Mouse (Mus musculus): ENCODE results near the gene Ptcd1. TPM values are rescaled to one million over a fixed set of nuclear protein-coding genes. Genes with fewer than 3 reads are reported as not detected.
"Not testable (repeated sequence)": the region's sequence is repeated elsewhere in the genome, so short reads cannot be mapped to it uniquely, and the experiment has no call there.

The Ptcd1 gene
- polyA plus RNA-seq, 1 experiment from 2014 or later, result 8.6 TPM

DNA sequence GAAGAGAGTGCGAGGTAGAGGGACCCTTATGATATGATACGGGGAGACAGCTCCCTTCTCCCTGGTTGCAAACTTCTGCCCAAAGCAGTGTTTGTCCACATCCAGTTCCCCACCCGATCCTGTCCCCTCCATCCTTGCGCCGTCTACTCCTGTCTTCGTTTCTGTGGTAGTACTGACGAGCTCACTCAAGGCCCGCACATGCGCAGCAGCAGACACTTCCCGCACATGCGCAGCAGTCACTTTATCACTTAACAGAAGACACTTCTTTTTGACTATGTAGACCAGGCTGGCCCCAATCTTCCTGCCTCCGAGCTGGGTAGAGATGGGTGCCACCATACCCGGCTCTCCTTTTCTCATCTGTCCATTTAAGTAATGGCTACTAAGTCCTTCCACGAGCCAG, 5.5 kb downstream of the Ptcd1 start:
- no peaks in the 10 kb centered on the region for H3K27me3 ChIP-seq
- H3K9me3 ChIP-seq (replicated peaks), result no peaks in the 10 kb centered on the region
- no peak overlapping the region for H3K4me2 ChIP-seq
- WGBS (ENCODE audit: insufficient replicate concordance), result 89% methylated on average over 14 of the region's 14 CpGs
- ATAC-seq (ENCODE audit: low read depth), result no peak
- H3K36me3 ChIP-seq, result peaks cover 78% of the 10 kb centered on the region
- H3K9ac ChIP-seq, result no peak overlapping the region
- H3K27ac ChIP-seq, result no peak overlapping the region
- DNase-seq, result no peak
- H3K4me3 ChIP-seq (replicated peaks), result no peak overlapping the region
- peaks cover 18% of the 10 kb centered on the region for H3K4me1 ChIP-seq (replicated peaks)

- Histone ChIP-seq H3K9ac (peak overlapping the region; percentile 17; the same call in 1 of the 2 replicates), H3K4me2 (peak overlapping the region; percentile 24; the same call in 1 of the 2 replicates), H3K27ac (peak overlapping the region; percentile 75), H3K27me3 (no peaks in the 10 kb centered on the region), H3K9me3 (replicated peaks) (no peaks in the 10 kb centered on the region), H3K4me3 (replicated peaks) (no peak overlapping the region), H3K36me3 (peaks cover 90% of the 10 kb centered on the region), H3K4me1 (replicated peaks) (peaks cover 46% of the 10 kb centered on the region)
- DNase-seq, result peak; percentile 40
- ATAC-seq (ENCODE audit: low read depth), result peak; percentile 60
- WGBS (ENCODE audit: insufficient replicate concordance), result 46% methylated on average over 5 of the region's 5 CpGs
Observed at GRCm38 (mm10) chr5:145152690-145153089, 14.2 kb downstream of the Ptcd1 start.

- Histone ChIP-seq H3K27me3 (no peaks in the 10 kb centered on the region), H3K36me3 (peaks cover 100% of the 10 kb centered on the region), H3K4me1 (replicated peaks) (peaks cover 46% of the 10 kb centered on the region), H3K9ac (no peak overlapping the region), H3K4me2 (no peak overlapping the region), H3K4me3 (replicated peaks) (no peak overlapping the region), H3K9me3 (replicated peaks) (no peaks in the 10 kb centered on the region), H3K27ac (peak overlapping the region; percentile 69)
- 36% methylated on average over 6 of the region's 6 CpGs for WGBS (ENCODE audit: insufficient replicate concordance)
- ATAC-seq (ENCODE audit: low read depth) (peak; percentile 65), DNase-seq (peak; percentile 29)
Observed at GRCm38 (mm10) chr5:145149294-145149693, 17.6 kb downstream of the Ptcd1 start.

DNA sequence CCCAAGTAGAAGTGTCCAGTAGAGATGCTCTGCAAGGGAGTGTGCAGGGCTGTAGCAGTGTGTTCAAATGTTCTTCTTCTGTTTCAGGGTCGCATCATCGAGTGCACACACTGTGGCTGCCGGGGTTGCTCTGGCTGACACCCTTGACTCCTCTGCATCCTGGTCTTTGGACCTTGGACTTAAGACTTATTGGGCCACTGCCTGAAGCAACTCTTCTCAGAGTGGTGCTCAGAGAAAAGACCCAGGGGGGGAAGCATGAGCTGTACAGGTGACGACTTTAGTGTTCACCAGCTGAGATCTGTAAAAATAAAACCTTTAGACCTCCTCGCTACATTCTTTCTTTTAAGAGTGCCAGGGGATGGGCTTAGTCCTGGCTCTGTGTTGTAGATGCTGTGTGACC, 19.2 kb downstream of the Ptcd1 start:
- H3K9ac ChIP-seq, result no peak overlapping the region
- H3K4me2 ChIP-seq, result no peak overlapping the region
- H3K4me1 ChIP-seq (replicated peaks), result peaks cover 42% of the 10 kb centered on the region
- H3K27ac ChIP-seq, result no peak overlapping the region
- H3K36me3 ChIP-seq, result peaks cover 100% of the 10 kb centered on the region
- ATAC-seq (ENCODE audit: low read depth) (no peak), DNase-seq (no peak)
- H3K4me3 ChIP-seq (replicated peaks), result no peak overlapping the region
- 84% methylated on average over 5 of the region's 5 CpGs for WGBS (ENCODE audit: insufficient replicate concordance)
- no peaks in the 10 kb centered on the region for H3K9me3 ChIP-seq (replicated peaks)
- H3K27me3 ChIP-seq, result no peaks in the 10 kb centered on the region

GRCm38 (mm10) chr5:145140611-145141010, 26.3 kb downstream of the Ptcd1 start:
- Histone ChIP-seq H3K9ac (peak overlapping the region; percentile 95), H3K27me3 (no peaks in the 10 kb centered on the region), H3K27ac (peak overlapping the region; percentile 95), H3K9me3 (replicated peaks) (no peaks in the 10 kb centered on the region), H3K4me3 (replicated peaks) (peak overlapping the region; percentile 96), H3K4me2 (peak overlapping the region; percentile 93), H3K36me3 (peaks cover 59% of the 10 kb centered on the region), H3K4me1 (replicated peaks) (peaks cover 52% of the 10 kb centered on the region)
- peak; percentile 24 for DNase-seq
- WGBS (ENCODE audit: insufficient replicate concordance), result under 1% methylated on average over 18 of the region's 18 CpGs
- peak; percentile 50 for ATAC-seq (ENCODE audit: low read depth)

DNA sequence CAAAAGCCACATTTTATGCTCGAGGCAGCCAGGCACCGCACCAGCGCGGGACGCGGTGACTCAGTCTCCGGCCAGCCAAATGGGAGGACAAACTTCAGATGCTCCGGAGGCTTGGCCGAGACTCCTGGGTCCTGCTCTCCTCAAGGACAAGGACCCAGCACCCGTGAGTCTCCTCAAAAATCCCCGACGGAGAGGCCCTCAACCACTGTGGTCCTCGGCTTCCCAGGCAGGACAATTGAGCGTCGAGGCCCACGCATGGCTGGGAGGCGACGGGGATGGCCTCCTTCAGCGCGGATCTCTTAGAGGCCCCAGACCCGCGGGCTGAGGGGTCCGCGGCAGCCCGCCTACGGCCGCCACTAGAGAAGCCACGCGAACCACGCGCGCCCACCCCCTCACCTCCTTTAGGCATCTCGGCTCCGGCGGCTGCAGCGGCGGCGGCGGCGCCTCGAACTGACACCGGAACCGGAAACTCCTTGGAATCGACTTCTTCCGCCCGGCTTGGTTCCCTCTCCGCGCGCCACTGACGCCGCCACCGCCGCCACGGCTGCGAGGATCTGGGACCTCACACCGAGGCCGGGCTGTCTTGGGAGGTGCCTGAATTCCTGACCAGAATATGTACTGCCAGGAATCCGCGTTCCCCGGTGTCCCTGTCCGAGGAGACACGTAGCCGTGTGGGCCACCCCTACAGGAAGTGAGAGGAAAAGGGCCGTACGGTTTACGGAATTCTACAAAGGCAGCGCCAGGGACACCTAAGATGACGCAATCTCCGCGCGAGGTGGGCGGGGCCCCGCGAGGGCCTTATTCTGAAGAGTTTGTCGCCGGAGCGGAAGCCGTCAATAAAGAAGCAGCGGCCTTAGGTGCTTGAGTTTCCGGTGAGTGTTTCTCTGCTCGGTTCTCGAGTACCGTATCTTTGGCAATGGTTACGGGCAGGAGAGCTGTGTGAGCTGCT, 27.1 kb downstream of the Ptcd1 start, which contains the start of the genes Pdap1 and Bud31:
Gene Pdap1 (minus strand): TSS at position 668 of the 949 bp plus-strand sequence.
Gene Bud31 (plus strand): TSS at position 792 of the 949 bp plus-strand sequence.
- Histone ChIP-seq H3K4me3 (replicated peaks) (peak within 1 kb of the TSS; percentile 96), H3K36me3 (peaks cover 59% of the 10 kb centered on the region), H3K9ac (peak within 1 kb of the TSS; percentile 95), H3K9me3 (replicated peaks) (no peaks in the 10 kb centered on the region), H3K27ac (peak within 1 kb of the TSS; percentile 95), H3K4me2 (peak within 1 kb of the TSS; percentile 93), H3K4me1 (replicated peaks) (peaks cover 52% of the 10 kb centered on the region), H3K27me3 (no peaks in the 10 kb centered on the region)
- under 1% methylated on average over 84 of the region's 84 CpGs for WGBS (ENCODE audit: insufficient replicate concordance)
- DNase-seq, result peak; percentile 91
- ATAC-seq (ENCODE audit: low read depth), result peak; percentile 88

- Histone ChIP-seq H3K27me3 (no peaks in the 10 kb centered on the region), H3K36me3 (peaks cover 59% of the 10 kb centered on the region), H3K9ac (peak overlapping the region; percentile 95), H3K4me1 (replicated peaks) (peaks cover 52% of the 10 kb centered on the region), H3K27ac (peak overlapping the region; percentile 95; the same call in 1 of the 2 replicates), H3K4me2 (peak overlapping the region; percentile 93), H3K9me3 (replicated peaks) (no peaks in the 10 kb centered on the region), H3K4me3 (replicated peaks) (peak overlapping the region; percentile 96)
- 12% methylated on average over 6 of the region's 6 CpGs for WGBS (ENCODE audit: insufficient replicate concordance)
- DNase-seq, result no peak
- ATAC-seq (ENCODE audit: low read depth), result no peak
Observed at GRCm38 (mm10) chr5:145138836-145139235, 28.1 kb downstream of the Ptcd1 start.

DNA sequence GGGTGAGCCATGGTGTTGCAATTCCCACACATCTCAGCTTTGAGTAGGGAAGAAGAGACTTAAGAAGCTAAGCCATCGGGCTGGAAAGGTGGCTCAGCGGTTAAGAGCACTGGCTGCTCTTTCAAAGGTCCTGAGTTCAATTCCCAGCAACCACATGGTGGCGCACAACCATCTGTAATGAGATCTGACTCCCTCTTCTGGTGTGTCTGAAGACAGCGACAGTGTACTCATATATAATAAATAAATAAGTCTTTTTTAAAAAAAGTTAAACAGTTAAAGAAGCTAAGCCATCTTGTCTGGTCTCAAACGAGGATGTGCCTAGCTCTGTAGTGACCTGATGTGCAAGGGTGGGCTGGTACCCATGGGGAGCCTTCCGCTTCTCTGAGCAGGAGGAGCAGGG, 33.6 kb downstream of the Ptcd1 start:
- not testable (repeated sequence) for ATAC-seq (ENCODE audit: low read depth); H3K4me3 ChIP-seq (replicated peaks); H3K9ac ChIP-seq; H3K27ac ChIP-seq; H3K4me2 ChIP-seq; H3K9me3 ChIP-seq (replicated peaks); H3K27me3 ChIP-seq; DNase-seq
- Histone ChIP-seq H3K4me1 (replicated peaks) (peaks cover 24% of the 10 kb centered on the region), H3K36me3 (peaks cover 89% of the 10 kb centered on the region)
- WGBS (ENCODE audit: insufficient replicate concordance), result 83% methylated on average over 6 of the region's 6 CpGs

- Histone ChIP-seq H3K9me3 (replicated peaks) (no peaks in the 10 kb centered on the region), H3K4me2 (no peak overlapping the region), H3K4me1 (replicated peaks) (peaks cover 7% of the 10 kb centered on the region; the same call in 1 of the 2 replicates), H3K36me3 (peaks cover 98% of the 10 kb centered on the region), H3K27me3 (no peaks in the 10 kb centered on the region), H3K9ac (no peak overlapping the region), H3K27ac (no peak overlapping the region), H3K4me3 (replicated peaks) (no peak overlapping the region)
- DNase-seq (no peak), ATAC-seq (ENCODE audit: low read depth) (no peak)
- 81% methylated on average over 3 of the region's 3 CpGs for WGBS (ENCODE audit: insufficient replicate concordance)
Observed at GRCm38 (mm10) chr5:145130995-145131394, 35.9 kb downstream of the Ptcd1 start.

GRCm38 (mm10) chr5:145130191-145130590, 36.7 kb downstream of the Ptcd1 start:
- 78% methylated on average over 11 of the region's 11 CpGs for WGBS (ENCODE audit: insufficient replicate concordance)
- DNase-seq, result no peak

DNA sequence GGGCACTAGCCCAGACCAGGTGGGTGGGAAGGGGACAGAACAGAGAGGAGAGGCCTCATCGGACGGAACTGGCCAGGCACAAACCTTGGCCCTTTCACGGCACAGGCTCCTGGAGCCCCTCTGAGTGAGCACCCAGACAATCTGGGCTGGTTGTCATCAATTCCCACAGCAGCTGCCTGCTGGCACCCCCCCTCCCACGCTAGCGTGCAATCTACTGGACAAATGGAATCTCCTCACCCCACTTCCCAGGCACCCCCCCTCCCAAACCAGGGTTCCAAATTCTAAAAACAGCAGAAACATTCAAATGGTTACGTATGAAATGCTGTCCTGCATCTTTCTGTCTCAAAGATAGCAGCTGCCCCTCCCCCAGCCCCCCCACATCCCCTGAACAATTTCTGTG, 37.1 kb downstream of the Ptcd1 start:
- H3K4me1 ChIP-seq (replicated peaks); H3K4me3 ChIP-seq (replicated peaks); H3K27ac ChIP-seq; DNase-seq; H3K4me2 ChIP-seq; ATAC-seq (ENCODE audit: low read depth); H3K9ac ChIP-seq; H3K9me3 ChIP-seq (replicated peaks); H3K27me3 ChIP-seq: not testable (repeated sequence)
- H3K36me3 ChIP-seq, result peaks cover 98% of the 10 kb centered on the region
- 76% methylated on average over 6 of the region's 6 CpGs for WGBS (ENCODE audit: insufficient replicate concordance)

More at GRCm38 (mm10) chr5:145130191-145130590, 36.7 kb downstream of the Ptcd1 start:
- Histone ChIP-seq H3K4me2 (no peak overlapping the region), H3K4me1 (replicated peaks) (peaks cover 7% of the 10 kb centered on the region; the same call in 1 of the 2 replicates), H3K9ac (no peak overlapping the region), H3K4me3 (replicated peaks) (no peak overlapping the region), H3K9me3 (replicated peaks) (no peaks in the 10 kb centered on the region), H3K36me3 (peaks cover 98% of the 10 kb centered on the region), H3K27me3 (no peaks in the 10 kb centered on the region), H3K27ac (no peak overlapping the region)
- ATAC-seq (ENCODE audit: low read depth), result peak; percentile 23; the same call in 1 of the 2 replicates
